Comparison of ENCODE assay signal across 13 mouse cellular contexts in genomic region chr5:80484676-80485075, GRCm38 (mm10).
"Had no signal": no experiment of that assay in that cellular context is flagged by ENCODE, and none has a peak within 500 bp of the region (broad histone marks: within the 10 kb centered on the region; RNA-seq: fewer than 3 reads in every experiment).

No protein-coding gene starts in this region.

- H3K9me3 ChIP-seq: kidney, embryonic 15.5 days; limb, embryonic 10.5 days; liver, embryonic 12.5 days; neural tube, embryonic 13.5 days had no signal

- H3K27ac ChIP-seq: kidney, embryonic 15.5 days; limb, embryonic 10.5 days; liver, embryonic 12.5 days; neural tube, embryonic 13.5 days had no signal

- H3K9ac ChIP-seq: kidney, embryonic 15.5 days; liver, embryonic 12.5 days; lung, embryonic 14.5 days; neural tube, embryonic 13.5 days had no signal

- H3K4me2 ChIP-seq: kidney, embryonic 15.5 days; liver, embryonic 12.5 days; lung, embryonic 14.5 days; midbrain, embryonic 11.5 days; neural tube, embryonic 13.5 days had no signal

- ATAC-seq: liver, embryonic 12.5 days had no signal

- DNase-seq: kidney, adult 2 months; kidney, postnatal 14 days; lung, embryonic 14.5 days; lung, postnatal 10 days; lung, postnatal 4 days; right cerebral cortex, adult 18-20 months; right cerebral cortex, postnatal 25 days; thymus, postnatal 4 days had no signal

- H3K27me3 ChIP-seq: kidney, embryonic 15.5 days; liver, embryonic 12.5 days; neural tube, embryonic 13.5 days had no signal

- H3K36me3 ChIP-seq: kidney, embryonic 15.5 days; limb, embryonic 10.5 days; liver, embryonic 12.5 days; neural tube, embryonic 13.5 days had no signal

- H3K4me1 ChIP-seq: kidney, embryonic 15.5 days; limb, embryonic 10.5 days; liver, embryonic 12.5 days; neural tube, embryonic 13.5 days had no signal

- H3K4me3 ChIP-seq: kidney, embryonic 15.5 days; limb, embryonic 10.5 days; liver, embryonic 12.5 days; neural tube, embryonic 13.5 days had no signal
